Mouse (Mus musculus) layer of hippocampus, postnatal 25 days (tissue): Measurements from ENCODE around the gene Tmem184b. TPM values are rescaled to one million over a fixed set of nuclear protein-coding genes. Genes with fewer than 3 reads are reported as not detected.

Experiments used
- DNase-seq, 2 experiments: peaks; one replicate each; pipeline ENCODE4 v3.0.0; 2022; ENCODE audit warnings: mixed read lengths in 2 of 2, low spot score in 1 of 2; ENCODE audit errors: extremely low spot score in 1 of 2
- total RNA-seq, 2 experiments: library from RNA; stranded (reverse); gene quantifications; 2 replicates each; pipeline ENCODE4 v1.2.3; 2021

The Tmem184b gene
- total RNA-seq, 2 experiments from 2014 or later, result 54.2 to 55.4 TPM

DNA sequence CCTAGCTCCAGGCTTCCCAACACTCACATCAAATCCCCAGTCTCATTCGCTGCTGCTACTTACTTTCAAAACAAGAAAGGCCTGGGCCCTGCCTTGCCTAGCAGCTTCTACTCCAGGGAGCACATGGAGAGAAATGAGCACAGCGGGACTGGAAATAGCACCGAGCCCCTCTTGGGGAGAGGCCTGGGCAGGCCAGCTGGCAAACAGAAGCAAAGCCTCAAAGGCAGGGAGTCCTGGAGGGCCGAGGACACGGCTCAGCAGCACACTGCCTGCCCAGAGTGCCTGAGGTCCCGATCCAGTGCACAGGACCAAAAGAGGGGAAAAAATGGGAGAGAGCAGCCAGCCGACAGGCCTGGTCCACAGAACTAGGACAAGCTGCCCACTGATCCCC, 2.4 kb downstream of the Tmem184b start:
- no peak for DNase-seq

DNA sequence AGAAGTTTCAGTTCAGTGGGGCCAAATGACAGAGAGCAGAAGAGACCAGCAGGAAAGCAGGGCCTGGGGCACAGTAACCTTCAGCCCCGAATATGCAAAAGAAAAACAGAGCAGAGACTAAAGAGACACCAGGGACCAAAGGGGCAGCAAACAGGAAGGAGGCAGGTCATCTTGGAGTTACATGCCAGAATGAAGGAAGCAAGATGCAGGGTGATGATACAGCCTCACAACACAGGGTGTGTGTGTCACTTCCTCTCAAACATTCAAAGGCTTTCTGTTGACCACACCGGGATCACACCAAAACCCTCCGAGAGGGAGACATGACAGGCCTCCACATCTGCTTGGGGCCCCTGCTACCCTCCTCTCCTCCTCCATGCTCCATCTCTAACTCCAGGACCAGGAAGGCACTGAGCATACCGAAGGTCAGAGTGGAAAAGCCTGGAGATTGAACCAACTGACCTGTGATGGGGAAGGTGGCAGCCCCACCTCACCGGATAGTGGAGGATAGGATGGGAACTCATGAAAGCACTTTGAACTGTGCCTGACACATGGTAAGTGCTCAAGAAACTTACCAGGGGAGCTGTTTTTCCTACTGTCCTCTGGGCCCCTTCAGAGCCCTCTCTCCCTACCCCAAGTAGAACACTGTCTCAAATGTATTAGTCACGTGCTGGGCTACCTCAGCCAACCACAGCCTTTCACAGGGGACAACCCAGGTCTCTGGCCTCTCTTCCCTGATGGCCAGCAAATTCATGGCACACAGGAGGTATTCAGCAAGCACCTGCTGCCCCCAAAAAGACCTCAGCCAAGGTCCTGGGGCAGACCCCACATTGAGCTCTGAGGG, 3.0 kb downstream of the Tmem184b start:
- DNase-seq, result no peak

DNA sequence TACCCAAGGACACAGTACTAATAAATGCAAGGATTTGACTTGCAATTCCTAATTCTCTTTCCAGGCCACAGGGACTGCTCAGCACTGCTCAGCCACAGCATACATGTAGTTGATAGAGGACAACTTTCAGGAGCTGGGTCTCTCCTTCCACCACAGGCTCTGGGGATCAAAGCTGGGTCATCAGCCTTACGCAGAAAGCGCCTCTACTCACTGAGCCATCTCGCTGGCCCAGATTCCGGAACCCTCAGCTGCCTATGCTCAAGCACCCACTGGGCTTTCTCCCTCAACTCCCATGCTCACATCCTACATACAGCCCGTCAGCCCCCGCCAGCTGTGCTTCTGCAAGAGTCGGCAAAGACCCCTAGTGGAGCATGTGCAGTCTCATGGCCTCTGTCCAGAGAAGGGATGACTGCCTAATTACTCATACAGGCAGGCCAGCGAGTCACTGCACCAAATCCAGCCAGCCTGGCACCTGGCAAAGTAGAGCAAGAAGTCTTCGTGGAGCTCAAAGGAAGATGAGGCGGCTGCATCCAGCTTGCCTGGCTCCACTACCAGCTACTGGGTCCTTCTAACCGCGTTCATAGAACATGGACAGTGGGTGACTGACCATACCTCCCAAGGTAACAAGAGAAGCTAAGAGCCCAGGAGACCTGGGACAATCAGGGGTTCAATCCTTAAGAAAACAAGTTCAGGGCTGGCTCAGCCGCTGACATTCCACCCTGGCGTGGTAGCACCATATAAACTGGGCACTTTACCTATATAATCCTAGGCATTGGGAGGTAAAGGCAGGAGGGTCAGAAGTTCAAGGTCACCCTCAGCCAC, 3.9 kb downstream of the Tmem184b start:
- DNase-seq, result no peak

DNA sequence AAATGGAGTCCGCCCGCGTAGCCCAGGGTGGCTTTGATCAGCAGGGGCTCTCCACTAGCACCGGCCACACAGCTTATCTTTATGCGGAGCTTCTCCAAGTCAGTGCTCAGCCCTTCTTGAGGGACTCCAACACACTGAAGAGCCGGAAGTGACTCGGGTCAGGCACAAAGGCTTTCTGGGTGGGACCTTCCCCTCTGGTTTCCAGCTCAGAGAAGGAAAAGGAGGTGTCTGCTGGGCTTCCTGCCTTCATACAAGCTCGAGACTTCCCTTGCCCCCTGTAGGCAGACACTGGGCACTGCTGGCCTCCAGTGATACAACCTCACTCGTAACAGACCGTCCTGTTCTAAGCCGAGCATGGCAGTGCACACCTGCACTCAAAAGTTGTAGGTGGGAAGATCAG, 6.6 kb downstream of the Tmem184b start:
- no peak for DNase-seq

DNA sequence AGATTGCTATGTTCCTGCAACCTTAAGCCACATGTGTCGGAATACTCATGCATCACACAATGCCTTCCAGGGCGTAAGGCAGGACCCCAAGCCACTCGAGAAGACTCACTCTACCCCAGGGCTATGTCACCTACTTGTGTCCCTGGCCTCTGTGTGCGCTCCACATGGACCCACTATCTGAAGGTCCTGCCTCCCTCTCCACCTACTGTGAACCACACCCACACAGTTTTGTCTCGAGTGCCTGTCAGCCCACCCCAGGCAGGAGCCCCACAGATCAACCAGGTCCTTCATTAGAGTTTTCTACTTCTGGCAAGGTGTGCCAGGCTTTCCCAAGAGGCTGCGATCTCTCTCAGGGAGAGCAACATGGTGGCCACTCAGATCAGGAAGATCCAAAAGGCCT, 8.1 kb downstream of the Tmem184b start:
- DNase-seq, result no peak

DNA sequence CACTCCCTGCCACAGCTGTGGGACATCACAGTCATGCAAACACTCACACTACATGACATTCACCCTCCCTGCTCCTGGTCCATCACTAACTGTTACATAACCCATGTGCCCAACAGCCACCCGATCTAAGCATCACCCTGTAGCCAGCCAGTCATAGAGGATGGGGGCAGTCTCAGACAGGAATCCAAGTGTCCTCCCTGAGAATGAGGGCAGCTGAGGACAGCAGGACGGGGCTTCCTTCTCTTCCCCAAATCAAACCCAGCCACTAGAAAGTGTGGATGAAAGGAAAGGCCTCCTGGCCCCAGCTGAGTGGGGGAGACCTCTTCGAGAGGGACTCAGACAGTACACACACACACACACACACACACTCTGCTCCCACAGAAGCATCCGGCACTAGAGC, 8.5 kb downstream of the Tmem184b start:
- DNase-seq, result no peak

DNA sequence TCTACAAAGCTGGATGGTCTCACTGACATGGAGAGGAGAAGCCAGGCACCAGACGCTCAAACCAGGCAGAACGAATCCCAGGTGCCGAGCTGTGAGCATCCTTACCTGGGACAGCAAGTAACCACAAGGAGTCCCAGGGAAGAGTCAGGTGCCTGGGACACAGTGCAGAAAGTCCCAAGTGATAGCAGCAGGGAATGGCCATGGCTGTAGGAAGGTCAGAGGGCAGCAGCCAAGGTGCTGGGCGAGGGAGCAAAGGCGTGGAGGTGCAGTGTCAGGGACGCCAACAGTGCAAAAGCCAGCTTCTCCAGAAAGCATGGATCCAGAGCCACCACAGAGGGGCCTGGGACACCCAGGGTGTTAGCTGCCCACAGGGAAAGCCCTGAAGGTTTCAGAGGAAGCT, 10.3 kb downstream of the Tmem184b start:
- DNase-seq, result no peak

DNA sequence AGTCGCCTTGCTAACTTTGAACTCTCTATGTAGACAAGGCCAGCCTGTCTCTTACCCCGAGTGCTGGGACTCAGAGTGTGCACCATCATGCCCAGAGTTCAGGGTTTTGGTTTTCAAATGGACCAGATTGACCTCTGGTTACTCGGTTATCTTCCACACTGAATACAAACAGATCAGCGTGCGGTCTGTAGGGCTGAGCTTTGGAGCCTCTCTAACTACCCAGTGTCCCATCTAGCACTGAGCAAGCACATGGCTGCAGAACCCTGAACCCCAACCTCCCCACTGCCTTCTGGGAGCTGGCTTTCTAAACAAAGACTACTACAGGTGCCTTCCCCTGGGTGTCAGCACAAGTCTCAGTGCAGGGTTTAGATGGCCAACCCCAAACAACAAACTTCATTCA, 10.8 kb downstream of the Tmem184b start:
- no peak for DNase-seq

DNA sequence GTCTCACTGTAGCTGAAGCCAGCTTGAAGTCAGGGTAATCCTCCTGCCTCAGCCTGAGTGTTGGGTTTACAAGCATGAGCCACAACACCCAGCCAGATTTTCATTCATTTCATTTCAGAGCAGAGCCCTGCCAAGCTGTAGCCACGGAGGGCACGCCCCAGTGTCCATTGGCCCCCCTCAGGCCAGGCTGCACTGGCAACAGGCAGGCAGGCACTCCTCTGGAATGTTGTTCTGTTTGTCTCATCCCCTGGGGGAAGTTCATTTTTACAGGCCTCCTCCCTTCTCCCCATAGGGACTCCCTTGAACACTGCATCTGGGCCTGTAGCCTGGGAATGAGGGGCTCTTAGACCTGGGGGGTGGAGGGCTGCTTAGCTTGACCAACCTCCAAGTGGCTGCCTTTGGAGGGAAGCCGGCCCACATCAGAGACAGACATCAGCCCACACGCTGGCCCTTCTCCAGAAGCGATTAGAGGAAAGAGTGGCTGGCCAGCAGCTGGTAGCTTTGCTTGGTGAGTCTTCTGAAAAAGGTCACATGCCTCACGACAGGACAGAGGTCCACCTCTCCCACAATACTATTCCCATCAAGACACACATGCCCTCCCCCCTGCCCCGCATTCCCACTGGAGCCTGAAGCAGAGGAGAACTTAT, 11.8 kb downstream of the Tmem184b start:
- no peak for DNase-seq

DNA sequence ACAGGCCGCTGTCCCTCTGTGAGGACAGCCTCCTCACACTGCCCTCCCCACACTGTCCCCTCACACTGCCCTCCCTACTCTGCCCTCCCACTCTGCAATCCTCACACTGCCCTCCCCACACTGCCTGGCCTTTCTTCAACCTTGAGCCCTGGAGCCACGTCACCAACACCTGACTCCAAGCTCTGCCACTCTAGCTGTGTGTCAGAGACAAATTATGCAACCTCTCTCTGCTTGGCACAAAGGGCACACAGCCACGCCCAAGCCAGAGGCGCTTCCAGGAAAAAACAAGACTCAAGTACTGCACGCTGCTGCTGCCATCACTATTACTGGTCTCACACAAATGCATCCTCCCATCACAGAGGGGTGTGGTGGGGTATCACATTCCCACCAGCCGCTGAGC, 12.9 kb downstream of the Tmem184b start:
- DNase-seq, result no peak

DNA sequence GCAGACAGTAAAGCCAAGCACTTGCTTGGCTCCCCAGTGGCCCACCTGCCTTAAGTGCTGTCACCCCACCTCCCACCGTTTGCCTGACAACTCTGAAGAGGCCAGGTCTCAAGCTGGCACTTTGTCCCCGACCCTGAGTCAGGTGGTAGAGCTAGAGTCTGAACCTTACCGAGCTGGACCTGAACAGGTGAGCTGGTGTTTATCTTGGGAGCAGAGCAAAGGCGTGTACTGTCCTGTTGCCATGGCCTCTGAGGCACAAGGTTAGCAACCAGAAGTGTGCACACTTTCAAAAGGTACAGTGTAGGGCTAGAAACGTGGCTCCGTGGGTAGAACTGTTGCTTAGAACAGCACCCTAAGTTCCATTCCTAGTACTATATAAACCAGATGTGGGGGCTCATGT, 15.2 kb downstream of the Tmem184b start:
- DNase-seq, result no peak

DNA sequence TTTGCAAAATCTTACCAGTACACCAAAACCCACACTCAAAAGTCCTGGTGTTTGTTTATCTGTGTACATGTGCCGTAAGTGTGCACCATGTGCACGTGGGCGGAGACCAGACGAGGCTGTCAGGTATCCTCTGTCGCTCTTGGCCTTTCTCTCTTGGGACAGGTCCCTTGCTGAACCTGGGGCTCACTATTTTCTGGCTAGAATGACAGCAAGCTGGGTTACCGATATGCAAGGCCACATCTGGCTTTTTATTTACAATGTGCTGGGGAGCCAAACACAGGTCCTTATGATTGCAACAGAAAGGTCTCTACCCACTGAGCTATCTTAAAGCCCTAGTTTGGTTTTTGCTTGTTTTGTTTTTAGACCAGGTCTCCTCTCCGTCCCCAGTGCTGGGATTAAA, 15.8 kb downstream of the Tmem184b start:
- DNase-seq, result no peak

DNA sequence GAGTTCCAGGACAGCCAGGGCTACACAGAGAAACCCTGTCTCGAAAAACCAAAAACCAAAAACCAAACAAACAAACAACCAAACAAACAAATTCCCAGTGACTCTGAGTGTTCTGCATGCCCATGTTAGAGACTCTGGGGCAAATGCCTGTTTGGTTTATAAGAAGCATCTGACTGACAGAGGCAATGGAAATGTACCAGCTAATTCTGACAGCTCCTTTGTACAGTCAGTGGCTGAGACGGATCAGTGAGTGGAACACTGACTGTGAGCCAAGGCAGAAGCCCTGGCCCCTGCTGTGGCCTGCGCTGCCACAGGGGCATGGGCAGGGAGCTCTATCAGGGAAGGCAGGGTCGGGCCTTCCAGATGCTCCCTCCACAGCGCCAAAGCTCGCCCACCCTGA, 16.3 kb downstream of the Tmem184b start:
- no peak for DNase-seq

DNA sequence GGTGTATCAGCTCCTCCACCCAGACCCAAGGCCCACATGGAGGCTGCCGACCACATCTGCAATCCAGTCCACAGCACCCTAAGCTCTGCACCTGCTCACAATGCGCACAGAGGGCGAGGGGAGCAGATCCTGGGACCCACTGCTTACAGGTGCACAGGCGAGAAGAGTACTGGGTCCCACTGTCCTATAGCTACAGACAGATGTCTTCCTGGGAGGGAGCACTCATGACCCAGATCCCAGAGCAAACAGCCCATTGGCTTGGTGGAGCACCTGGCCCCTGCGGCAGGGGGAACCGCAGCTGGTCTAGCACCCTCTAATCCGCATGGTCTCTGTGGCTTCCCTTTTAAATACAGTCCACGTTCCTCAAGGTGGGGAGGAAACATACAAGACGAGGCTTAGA, 21.7 kb downstream of the Tmem184b start:
- DNase-seq, result no peak

DNA sequence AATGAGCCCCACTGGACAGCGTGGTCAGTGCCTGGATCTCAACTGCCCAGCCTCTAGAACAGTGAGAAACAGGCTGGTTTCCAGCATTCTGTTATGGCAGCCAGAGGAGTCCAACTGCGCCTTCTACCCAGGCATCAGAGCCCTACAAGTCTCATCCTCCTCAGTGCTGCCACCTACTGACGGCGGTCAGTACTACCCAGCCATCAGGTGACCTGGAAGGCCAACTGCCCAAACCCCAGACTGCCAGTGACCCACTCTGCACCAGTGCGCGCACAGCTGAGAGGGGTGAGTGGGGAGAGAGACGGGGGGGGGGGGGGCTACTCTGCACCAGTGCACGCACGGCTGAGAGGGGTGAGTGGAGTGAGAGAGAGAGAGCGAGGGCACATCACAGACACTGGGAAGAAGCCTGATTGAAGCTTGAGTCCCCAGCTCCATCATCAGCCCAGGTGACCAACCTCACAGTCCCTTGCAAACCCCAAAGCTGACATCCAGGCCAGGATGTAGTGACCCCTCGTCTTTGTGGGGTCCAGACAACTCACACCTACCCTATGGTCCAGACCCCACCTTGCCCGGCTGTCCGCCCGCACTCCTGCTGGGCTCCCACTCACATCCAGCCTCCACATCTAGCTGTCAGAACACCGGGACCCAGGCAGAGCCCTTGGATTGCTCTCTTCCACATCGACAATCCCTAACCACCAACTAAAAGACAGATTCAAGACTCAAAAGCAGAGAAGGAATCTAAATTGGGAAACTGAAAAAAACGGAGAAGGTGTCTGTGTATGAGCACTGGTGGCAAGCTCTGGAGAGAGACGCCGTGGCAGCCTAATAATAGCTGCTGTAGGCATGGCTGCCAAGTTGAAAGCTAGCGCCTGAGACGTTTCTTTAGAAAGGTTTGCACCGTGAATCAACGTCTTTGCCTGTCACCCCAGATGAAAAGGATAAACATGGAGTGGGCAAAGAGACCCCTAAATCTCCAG, 22.6 kb downstream of the Tmem184b start:
- peak; percentile 46 to 71 for DNase-seq

DNA sequence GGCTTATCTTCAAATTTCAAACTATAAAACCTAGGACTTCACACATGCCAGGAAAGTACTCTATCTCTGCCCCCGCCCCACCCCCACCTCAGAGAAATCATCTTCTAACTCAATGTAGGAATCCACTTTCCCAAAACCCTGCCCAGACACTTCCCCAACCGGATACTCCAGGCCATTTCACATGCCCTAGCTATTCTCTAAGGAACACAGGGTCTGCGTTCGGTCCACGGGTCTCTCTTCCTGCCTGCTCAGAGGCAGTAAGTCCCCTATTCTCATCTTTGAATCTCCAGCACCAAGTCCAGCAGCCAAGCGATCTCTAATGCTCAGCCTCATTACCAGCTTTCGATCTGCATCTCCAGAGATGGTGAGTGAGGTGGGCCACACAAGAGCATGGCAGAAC, 23.7 kb downstream of the Tmem184b start:
- no peak for DNase-seq

DNA sequence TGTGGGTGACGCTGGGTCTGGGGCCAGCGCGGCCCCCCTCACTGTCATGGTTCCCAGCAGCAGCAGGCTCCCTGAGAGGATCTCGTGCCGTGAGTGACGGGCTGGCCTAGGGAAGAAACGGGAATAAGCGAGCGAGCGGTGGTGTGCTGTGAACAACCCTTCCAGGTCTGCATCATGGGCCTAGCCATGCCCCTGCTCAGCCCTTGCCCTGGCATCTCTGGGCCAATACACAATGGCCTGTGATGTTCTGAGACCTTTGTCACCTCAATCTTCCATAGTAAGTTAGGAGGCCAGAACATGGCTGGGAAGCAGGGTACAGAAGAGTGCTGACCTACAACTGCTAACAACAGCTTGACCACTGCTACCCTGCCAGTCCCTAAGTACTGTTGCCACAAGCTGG, 24.8 kb downstream of the Tmem184b start:
- DNase-seq, result no peak

DNA sequence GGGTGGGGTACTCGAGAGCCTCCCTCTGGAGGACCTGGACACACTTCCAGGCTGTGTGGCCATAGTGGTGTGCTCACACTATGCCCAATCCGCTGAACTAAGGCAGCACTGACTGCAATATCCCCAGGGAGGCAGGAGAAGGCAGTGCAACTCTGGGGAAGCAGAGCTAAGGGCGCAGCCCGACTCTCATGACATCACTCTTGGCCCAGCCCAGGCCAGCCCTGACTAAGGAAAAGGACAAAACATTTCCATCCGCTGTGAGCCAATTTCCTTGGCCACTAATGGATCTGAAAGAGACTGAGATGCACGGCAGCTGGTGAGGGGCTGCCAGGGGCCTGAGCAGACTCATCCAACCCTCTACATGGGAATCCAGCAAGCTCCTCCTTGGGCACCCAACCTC, 25.7 kb downstream of the Tmem184b start:
- peak in 1 of 2 experiments; percentile 35 for DNase-seq

DNA sequence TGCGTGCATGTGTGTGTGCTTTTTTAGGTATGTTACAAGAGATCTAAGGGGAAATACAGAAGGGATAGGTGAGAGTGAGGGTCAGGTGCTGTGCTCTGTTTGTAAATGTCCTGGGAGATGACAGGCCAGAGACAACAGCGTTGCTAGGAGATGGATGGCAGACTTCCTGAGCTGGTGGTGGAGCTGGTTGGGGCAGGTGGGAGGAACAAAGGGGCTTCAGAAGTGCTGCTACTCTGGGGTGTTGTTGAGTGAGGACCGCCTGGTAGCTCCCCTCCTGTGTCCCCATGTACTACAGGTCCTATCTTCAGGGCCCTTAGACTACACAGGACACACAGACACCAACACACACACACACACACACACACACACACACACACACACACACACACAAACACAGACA, 28.6 kb downstream of the Tmem184b start:
- no peak for DNase-seq

DNA sequence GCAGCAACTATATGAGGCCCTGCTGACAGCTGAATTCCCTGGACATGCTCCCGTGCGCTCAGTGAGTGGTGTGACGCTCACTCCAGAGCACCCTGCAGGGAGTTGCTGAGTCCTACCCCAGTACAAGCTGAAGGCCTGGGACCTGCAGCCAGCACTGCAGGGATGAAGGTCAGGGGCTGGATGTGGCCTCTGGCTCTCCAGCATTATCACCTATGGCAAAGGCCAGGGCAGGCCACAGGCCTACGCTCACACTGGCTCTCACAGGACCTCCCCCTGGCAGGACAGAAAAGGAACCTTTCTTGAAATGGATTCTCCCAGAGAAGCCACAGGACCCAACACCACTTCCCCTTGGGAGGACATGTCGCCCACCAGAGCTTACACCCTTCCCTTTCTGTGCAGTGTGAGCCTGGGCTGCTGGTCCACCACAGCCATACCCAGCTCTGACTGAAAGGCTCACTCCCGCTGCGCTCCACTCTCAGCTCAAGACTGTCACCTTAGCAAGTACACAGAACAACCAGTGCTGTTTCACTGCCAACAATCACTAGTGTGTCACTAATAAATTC, 33.0 kb downstream of the Tmem184b start:
- DNase-seq, result no peak
